Mouse (Mus musculus): Measurements from ENCODE around the gene Foxp1.

Gene Foxp1

GRCm38 (mm10) chr6:99334255-99334654 lies 188.3 kb downstream of the Foxp1 start:
- ATAC-seq (ENCODE audit: low TSS enrichment) = no peak

GRCm38 (mm10) chr6:99333127-99333526 lies 189.4 kb downstream of the Foxp1 start:
- ATAC-seq (ENCODE audit: low TSS enrichment) = peak; percentile 53

GRCm38 (mm10) chr6:99330169-99330568 lies 192.4 kb downstream of the Foxp1 start:
- peak; percentile 73 for ATAC-seq (ENCODE audit: low TSS enrichment)

GRCm38 (mm10) chr6:99328634-99329033 lies 193.9 kb downstream of the Foxp1 start:
- no peak for ATAC-seq (ENCODE audit: low TSS enrichment)

GRCm38 (mm10) chr6:99328146-99328545 lies 194.4 kb downstream of the Foxp1 start:
- no peak for ATAC-seq (ENCODE audit: low TSS enrichment)

GRCm38 (mm10) chr6:99327721-99328120 lies 194.8 kb downstream of the Foxp1 start:
- ATAC-seq (ENCODE audit: low TSS enrichment) = no peak

- no peak for ATAC-seq (ENCODE audit: low TSS enrichment)
Measured at GRCm38 (mm10) chr6:99325881-99326280, 196.6 kb downstream of the Foxp1 start.

GRCm38 (mm10) chr6:99325461-99325860 lies 197.1 kb downstream of the Foxp1 start:
- ATAC-seq (ENCODE audit: low TSS enrichment) = no peak

- ATAC-seq (ENCODE audit: low TSS enrichment) = no peak
Measured at GRCm38 (mm10) chr6:99322132-99322904, 200.2 kb downstream of the Foxp1 start.

GRCm38 (mm10) chr6:99320444-99320843 lies 202.1 kb downstream of the Foxp1 start:
- no peak for ATAC-seq (ENCODE audit: low TSS enrichment)

- 0 out of 2 replicates have a peak, but pooled peaks have one; percentile 9 for ATAC-seq (ENCODE audit: low TSS enrichment)
Measured at GRCm38 (mm10) chr6:99319415-99320405, 202.8 kb downstream of the Foxp1 start.

GRCm38 (mm10) chr6:99314746-99315145 lies 207.8 kb downstream of the Foxp1 start:
- no peak for ATAC-seq (ENCODE audit: low TSS enrichment)

GRCm38 (mm10) chr6:99310529-99310928 lies 212.0 kb downstream of the Foxp1 start:
- no peak for ATAC-seq (ENCODE audit: low TSS enrichment)

- no peak for ATAC-seq (ENCODE audit: low TSS enrichment)
Measured at GRCm38 (mm10) chr6:99310171-99310500, 212.4 kb downstream of the Foxp1 start.

- 0 out of 2 replicates have a peak, but pooled peaks have one; percentile 11 for ATAC-seq (ENCODE audit: low TSS enrichment)
Measured at GRCm38 (mm10) chr6:99309466-99310170, 212.9 kb downstream of the Foxp1 start.

GRCm38 (mm10) chr6:99305751-99306150 lies 216.8 kb downstream of the Foxp1 start:
- no peak for ATAC-seq (ENCODE audit: low TSS enrichment)

- no peak for ATAC-seq (ENCODE audit: low TSS enrichment)
Measured at GRCm38 (mm10) chr6:99305236-99305635, 217.3 kb downstream of the Foxp1 start.

GRCm38 (mm10) chr6:99302662-99303435 lies 219.7 kb downstream of the Foxp1 start:
- no peak for ATAC-seq (ENCODE audit: low TSS enrichment)

GRCm38 (mm10) chr6:99301923-99302322 lies 220.6 kb downstream of the Foxp1 start:
- ATAC-seq (ENCODE audit: low TSS enrichment) = no peak

GRCm38 (mm10) chr6:99300235-99300634 lies 222.3 kb downstream of the Foxp1 start:
- no peak for ATAC-seq (ENCODE audit: low TSS enrichment)

- ATAC-seq (ENCODE audit: low TSS enrichment) = no peak
Measured at GRCm38 (mm10) chr6:99299196-99299595, 223.3 kb downstream of the Foxp1 start.

Data from frontal cortex, adult (tissue).